Mouse (Mus musculus) left cerebral cortex, adult 8-10 months (tissue): ENCODE measurements around the gene Zfp943. TPM values are rescaled to one million over a fixed set of nuclear protein-coding genes. Genes with fewer than 3 reads are reported as not detected.
"Not testable (repeated sequence)": the region's sequence is repeated elsewhere in the genome, so short reads cannot be mapped to it uniquely, and the experiment has no call there.

Source experiments
- DNase-seq, 2 experiments: peaks; one replicate each; pipeline ENCODE4 v3.0.0; 2022; ENCODE audit warnings: low spot score in 2 of 2
- total RNA-seq, 4 experiments: library from RNA; stranded (reverse); gene quantifications; 2 replicates each; pipeline ENCODE4 v1.2.4; 2022

The Zfp943 gene
- total RNA-seq: 10 to 100 TPM; 15.5 to 21.1 (median 18.5) TPM

DNA sequence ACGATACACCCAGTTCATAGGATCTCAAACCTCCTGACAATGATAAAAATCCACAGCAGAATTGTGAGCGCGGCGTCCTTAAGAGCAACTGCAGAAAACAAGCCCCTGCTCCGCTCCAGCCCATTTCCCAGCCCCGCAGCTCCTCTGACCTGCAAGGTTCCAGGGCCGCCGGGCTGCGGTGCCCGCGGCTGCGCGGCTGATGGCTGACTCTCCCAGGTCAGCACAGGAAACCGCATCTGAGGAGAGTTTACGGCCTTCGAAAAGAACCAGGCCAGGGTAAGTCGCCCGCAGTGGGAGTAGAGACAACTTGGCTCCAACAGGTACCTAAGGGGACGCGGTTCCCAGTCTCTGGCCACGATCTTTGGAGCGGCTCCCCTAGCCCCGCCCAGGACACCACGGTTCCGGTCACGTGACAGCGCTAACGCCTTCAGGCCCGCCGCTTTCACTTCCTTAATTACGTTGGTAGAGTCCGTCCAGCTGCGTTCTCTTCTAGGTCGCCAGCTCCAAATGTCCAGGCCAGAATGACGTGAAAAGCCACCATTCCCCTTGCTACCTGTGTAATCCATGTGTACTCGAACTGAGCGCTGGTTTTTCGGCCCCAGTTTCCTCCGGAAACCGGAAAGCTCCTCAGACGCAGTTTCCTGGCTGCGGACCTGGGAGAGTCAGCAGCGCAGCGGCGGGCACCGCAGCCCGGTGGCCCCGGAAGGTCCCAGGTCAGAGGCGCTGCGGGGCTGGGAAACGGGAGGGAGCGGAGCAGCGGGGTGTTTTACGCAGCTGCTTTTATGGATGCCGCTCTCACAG, at the start of gene Zfp943, which contains the start of gene Zfp942:
TSS of gene Zfp943 (plus strand) at position 446 of the 801 bp plus-strand sequence.
TSS of gene Zfp942 (minus strand) at position 358 of the 801 bp plus-strand sequence.
- DNase-seq: peak; percentile 46 to 71

DNA sequence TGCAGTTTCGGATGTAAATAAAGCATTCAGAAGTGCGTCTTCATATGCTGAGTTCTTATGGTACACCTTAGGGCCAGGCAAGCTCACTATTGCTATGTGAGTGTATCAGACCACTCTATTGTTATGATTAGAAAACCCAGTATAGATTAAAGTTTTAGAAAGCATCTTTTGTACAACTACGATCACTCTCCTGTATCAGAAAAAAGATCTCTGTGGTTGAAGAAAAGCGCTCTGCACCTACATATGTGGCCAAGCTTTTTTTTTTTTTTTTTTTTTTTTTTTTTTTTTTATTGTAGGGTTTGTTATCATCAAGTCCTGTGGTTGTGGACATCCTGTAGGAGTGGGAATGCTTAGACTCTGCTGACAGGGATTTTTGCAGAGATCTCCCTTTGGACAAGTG, 950 bp downstream of the Zfp943 start:
- DNase-seq: no peak

DNA sequence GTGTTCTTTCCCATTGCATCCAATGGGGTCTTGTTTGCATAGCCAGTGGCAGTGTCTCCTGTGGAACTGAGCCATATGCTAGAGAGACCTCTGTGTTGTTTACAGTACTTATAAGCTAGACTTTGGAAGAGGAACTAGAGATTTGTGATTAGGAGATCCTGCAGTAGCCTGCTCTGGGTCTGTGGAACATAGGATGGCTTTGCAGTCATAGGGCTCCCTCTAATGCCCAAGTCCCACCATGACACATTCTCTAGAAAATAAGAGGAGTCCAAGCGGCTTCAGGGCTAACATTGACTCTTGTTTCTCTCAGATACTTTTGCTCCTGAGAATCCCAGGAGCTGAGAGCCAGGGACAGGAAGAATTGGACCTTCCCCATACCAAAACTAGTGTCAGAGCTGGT, 73.2 kb downstream of the Zfp943 start:
- not testable (repeated sequence) for DNase-seq

DNA sequence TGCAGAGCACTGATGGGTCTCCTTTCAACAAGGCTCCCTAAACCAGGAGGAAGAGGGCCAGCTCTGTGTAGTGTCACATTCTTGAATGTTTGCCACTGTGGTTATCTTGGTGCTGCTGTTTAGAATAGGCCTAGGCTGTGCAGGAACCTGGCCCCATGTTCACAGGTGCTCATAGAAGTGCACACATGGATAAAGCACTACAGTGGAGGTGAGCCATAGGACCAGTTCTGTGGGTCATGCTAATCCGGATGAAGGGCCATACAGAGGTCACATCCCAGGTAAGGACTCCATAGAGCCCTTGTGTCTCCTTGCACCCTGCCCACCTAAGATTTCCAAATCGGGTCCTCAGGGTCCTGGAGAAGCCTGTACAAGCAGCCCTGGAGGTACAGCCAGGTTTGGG, 87.1 kb downstream of the Zfp943 start:
- DNase-seq: no peak

DNA sequence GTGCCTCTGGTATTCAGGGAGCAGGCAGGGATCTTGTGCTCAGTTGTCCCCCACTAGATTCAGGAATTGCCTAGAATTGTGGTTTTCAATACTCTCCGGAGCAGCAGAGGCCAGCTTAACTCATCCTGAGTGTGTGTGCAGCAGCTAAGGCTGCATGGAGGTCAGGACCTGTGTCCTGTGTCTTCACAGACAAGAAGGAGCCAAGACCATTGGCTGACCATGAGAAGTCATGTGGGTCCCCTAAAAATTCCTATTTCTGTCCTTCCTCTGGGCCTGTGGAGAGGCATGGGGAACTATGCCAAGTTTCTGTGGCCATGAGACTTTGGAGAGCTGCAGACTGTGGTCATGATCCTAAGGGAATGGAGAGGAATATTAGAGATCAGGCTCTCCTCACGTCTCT, 90.9 kb downstream of the Zfp943 start:
- DNase-seq: no peak

DNA sequence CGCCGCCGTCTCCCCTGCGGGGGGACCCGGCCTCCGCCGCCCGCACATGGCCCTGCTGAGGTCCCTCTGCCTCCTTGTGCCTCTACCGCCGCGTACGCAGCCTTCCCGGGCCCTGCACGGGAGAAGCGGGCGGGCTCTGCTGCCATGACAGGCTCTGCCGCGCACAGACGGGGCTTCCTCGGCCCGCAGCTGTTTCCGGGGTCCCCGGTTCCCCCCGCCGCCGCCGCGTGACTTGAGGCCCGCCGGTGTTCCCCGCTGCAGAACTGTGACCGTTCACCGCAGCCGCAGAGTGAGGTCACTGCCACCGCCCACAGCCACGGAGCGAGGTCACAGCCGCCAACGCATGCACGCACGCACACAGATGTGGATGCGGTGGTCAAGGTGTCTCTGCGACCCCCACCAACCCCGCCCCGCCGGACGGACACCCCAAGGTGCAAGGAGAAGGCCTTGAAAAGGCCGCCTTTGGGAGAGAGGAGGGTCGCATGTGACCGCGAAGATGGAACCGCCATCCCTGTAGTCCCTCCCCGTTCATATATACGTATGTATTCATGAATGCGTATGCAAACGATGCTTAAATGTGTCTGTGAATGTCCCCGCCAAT, 118.8 kb downstream of the Zfp943 start:
- peak; percentile 51 to 58 for DNase-seq

DNA sequence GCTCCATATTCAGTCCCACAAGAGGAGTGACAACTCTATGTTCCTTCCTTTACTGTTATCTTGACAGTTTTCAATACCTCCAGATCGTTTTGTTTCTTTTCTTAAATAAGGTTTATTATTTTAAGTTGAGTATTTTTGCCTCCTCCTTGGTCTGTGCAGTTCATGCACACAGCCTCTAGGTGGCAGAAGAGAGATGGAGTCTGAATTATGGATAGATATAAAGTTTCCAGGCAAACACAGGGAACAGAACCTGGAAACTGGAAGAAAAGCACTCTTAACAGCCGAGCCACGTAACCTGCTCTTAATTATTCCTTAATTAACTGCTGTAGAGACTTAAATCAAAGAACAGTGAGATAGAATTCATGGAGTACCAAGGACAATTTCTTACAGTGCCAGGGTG, 120.9 kb downstream of the Zfp943 start:
- DNase-seq: not testable (repeated sequence)

DNA sequence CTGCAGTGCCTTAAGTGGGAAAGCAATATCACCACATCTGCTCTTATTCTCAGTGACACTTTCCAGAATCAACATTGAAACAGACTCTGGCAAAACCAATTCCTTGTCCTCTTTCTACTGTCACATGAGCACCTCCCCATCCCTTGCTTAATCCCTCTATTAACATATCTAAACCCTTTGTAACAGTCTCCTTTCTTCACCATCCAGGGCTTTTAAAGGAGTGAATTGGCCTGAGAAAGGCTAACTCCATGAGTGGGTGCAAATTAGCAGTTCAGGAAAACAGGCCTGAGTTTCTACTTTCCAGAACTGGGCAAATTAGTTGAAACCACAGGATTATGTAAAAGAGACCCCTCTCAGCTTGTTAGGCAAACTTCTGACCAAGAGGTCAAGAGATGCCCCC, 156.4 kb downstream of the Zfp943 start:
- DNase-seq: no peak

Other genes starting within 250 kb of the Zfp943 start
- gene Zfp229, start 231.8 kb upstream of the Zfp943 start, total RNA-seq: 1 to 10 TPM; 4.3 to 5.0 (median 4.8) TPM
- under 1 TPM; 0.43 to 0.80 (median 0.58) TPM for gene Zfp820, start 116.8 kb upstream of the Zfp943 start, total RNA-seq
- 1 to 10 TPM; 4.0 to 5.0 (median 4.6) TPM for gene Zfp995, start 52.6 kb upstream of the Zfp943 start, total RNA-seq
- gene Zfp942, start 88 bp upstream of the Zfp943 start, total RNA-seq: 10 to 100 TPM; 12.4 to 17.0 (median 15.7) TPM
- gene Zfp947, start 203.6 kb downstream of the Zfp943 start, total RNA-seq: under 1 TPM; 0.56 to 0.91 (median 0.81) TPM